Mouse (Mus musculus) thymus, adult 18-20 months (tissue): Measurements from ENCODE around the gene Rhou.

Experiments
- DNase-seq, 2 experiments: peaks; one replicate each; pipeline ENCODE4 v3.0.0; 2022; ENCODE audit warnings: mixed read lengths in 2 of 2

Gene Rhou

GRCm38 (mm10) chr8:123651390-123652098 is 2.2 kb upstream of the Rhou start:
- no peak for DNase-seq

DNA sequence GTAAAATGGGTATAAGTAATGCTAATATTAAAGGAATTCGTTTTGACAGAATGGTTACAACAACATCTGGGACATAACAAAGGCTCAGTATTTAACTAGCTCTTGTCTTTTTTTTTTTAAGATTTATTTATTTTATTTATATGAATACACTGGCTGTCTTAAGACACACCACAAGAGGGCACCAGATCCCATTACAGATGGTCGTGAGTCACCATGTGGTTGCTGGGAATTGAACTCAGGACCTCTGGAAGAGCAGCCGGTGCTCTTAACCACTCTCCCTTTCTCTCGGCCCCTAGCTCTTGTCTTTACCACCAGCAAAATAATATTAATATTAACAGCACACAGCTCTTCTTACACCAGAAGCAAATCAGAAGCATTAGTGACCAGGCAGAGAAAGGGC is 1.1 kb upstream of the Rhou start:
- no peak for DNase-seq

DNA sequence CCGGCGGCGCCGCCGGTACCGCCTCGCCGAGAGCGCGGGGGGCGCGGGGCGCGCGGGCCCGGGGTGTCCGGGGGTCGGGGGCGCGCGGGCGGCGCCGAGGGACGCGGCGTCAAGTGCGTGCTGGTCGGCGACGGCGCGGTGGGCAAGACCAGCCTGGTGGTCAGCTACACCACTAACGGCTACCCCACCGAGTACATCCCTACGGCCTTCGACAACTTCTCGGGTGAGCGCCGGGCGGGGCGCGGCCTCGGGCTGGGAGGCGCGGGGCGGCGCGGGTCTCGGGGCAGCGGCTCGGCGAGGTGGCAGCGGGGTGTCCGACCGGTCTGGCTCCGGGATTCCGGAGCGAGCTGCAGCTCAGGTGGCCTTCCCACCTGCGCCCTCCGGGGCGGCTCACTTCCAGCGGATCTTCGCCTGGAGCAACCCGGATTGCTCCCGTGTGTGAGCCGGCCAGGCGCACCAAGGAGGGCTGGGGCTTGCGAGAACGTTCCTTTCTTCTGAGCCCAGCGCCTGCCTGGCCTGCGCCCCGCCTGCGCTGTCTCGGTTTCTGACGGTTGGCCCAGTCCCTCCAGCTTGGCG is 353 bp downstream of the Rhou start:
- no peak for DNase-seq

- DNase-seq, result no peak
Observed at GRCm38 (mm10) chr8:123654763-123655162, 1.0 kb downstream of the Rhou start.

GRCm38 (mm10) chr8:123655351-123655779 is 1.6 kb downstream of the Rhou start:
- DNase-seq, result no peak

GRCm38 (mm10) chr8:123657826-123658225 is 4.1 kb downstream of the Rhou start:
- DNase-seq, result no peak

- no peak for DNase-seq
Observed at GRCm38 (mm10) chr8:123659469-123660057, 5.8 kb downstream of the Rhou start.

DNA sequence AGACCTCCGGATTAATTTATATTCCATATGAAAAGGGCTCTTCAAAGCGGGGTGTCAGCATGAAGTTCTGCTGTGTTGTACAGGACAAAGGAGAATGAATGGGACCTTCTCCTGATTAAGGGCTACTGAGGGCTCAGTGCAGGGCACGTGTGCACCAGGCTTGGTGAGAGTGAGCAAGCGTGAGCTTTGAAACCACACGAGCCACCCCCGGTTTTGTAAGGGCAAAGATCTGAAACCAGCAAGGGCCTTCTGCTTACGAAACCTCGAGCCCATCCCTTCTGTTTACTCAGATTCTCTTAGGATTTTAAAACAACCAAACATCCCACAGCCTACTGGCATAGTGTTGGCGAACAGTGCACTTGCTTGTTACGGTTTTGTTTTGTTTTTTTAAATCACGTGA is 7.8 kb downstream of the Rhou start:
- no peak for DNase-seq

- DNase-seq, result no peak
Observed at GRCm38 (mm10) chr8:123665580-123665979, 11.9 kb downstream of the Rhou start.

DNA sequence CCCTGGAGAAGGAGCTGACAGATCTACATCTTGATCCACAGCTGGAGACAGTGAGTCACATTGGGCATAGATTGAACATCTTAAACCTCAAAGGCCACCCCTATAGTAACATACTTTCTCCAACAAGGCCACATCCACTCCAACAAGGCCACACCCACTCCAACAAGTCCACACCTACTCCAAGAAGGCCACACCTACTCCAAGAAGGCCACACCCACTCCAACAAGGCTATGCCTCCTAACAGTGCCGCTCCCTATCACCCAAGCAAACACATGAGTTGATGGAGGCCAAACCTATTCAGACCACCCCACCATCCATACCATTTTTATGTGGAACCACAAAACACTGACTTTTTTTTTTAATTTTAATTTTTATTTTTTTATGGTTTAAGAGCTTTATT is 13.1 kb downstream of the Rhou start:
- DNase-seq, result no peak

DNA sequence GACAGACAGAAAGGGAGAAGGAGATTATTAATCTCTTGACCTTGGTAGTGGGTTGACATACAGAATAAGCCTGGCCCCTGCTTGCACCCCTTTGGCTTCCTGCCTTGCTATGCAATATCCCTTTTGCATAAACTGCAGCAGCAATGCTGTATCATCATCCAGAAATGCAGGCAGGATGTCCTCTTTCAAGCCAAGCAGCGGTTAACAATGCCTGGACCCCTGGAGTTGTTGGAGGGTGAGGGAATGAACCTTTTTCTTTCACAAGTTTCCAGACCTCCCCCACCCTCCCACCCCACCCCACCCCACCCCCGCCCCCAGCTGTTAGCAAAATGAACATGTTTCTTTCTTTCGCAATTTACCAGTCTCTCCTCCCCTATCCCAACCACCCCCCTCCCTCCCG is 15.0 kb downstream of the Rhou start:
- no peak for DNase-seq

DNA sequence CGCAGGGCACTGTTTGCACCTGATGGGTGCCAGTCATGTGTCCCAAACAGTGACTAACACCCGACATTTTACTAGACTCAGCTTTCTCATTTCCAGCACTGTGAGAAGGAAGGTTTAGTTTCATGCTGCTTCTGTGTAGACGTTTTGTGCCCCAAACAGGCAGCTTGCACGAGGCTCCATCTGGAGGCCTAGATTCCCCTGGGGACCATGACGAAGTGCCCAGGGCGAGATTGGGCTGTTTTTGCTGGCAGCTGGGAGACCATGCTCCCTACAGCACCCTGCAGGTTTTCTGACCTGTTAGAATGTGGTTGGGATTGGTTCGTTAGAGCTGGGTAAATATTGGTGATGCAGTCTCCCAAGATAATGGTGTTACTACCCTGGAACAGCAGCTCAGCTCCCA is 17.0 kb downstream of the Rhou start:
- no peak for DNase-seq

- no peak for DNase-seq
Observed at GRCm38 (mm10) chr8:123671454-123671853, 17.7 kb downstream of the Rhou start.

- DNase-seq, result no peak
Observed at GRCm38 (mm10) chr8:123672648-123673047, 18.9 kb downstream of the Rhou start.

DNA sequence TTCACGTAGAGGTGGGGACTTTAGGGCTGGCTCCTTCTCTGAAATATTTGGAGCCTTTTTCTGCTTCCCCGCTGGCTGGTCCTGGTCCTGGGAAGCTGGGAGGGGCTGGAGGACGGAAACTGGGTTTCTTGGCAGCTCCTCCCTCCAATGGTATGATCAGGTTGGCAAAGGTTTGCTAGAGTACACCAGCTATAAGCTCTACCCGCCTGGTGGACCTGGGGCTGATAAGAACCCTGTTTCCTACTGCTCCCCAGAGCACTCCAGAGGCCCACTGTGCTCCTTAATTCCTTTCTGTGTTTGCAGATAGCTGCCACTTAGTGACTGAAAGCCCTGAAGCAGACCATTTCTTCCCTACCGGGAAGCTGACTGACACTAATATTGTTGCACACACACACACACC is 21.9 kb downstream of the Rhou start:
- no peak for DNase-seq

- no peak for DNase-seq
Observed at GRCm38 (mm10) chr8:123678390-123678789, 24.7 kb downstream of the Rhou start.

DNA sequence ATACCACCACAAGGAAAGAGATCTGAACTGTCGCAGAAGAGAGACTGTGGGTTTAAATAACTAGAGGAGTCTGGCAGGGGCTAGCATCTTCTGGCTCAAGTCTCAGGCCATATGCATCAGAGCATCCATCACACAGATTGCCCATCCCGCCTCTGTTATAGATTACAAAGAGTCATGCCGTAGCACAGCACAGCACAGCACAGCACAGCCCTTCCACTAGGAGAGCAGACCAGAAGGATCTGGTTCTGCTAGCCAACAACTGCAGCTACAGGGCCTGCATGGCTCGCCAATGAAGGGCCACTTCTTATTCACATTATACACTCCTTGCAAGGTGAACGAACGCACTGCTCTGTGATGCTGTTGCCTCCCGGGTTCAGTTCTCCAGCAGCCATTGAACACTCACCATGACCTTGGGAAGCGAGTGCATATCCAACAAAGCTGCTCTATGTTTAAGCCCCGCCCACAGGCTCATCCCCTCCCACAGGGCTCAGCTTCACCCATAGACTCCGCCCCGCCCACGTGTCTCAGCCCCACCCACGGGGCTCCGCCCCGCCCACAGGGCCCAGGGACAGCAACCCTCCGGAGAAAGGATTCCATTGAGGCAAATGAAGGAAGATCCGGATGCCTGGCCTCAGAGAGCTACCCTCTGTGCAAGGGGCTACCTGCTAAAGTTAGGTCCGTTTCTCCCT is 28.5 kb downstream of the Rhou start:
- DNase-seq, result no peak

DNA sequence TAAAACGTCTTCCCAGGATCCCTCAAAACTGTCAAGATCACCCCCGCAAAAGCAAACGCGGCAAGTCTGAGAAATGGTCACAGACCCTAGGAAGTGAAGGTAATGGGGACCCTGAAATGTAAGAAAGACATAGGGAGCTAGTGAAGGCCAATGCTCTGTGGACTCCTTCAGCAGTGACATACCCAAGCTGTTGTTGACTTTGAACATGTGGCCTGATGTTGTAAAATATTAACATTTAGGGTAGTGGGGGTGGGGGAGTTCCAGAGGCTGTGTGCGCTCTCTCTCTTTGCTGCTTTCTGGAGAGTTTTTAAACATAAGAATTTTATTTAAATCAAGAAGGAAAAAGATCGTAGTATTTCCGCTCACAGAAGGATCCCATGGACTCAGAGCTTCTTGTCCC is 29.6 kb downstream of the Rhou start:
- no peak for DNase-seq

GRCm38 (mm10) chr8:123684806-123685205 is 31.1 kb downstream of the Rhou start:
- no peak for DNase-seq

DNA sequence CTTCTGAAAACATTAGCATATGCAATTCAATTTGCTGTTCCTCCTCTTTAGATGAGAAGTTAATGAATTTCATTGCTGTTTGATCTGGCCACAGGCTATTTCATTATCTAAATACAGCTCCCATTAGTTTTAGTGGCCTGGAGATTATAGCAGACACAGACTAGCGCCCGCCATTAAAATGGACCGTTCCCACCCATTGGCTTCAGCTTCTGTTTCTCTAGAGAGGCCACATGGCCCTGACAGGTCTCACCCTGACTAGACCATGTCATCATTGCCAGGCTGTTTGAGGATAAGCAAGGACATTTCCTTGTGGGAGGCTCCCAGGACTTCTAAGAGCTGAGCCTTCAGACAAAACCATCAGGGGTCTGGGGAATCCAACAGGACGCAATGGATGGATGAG is 31.7 kb downstream of the Rhou start:
- no peak for DNase-seq

DNA sequence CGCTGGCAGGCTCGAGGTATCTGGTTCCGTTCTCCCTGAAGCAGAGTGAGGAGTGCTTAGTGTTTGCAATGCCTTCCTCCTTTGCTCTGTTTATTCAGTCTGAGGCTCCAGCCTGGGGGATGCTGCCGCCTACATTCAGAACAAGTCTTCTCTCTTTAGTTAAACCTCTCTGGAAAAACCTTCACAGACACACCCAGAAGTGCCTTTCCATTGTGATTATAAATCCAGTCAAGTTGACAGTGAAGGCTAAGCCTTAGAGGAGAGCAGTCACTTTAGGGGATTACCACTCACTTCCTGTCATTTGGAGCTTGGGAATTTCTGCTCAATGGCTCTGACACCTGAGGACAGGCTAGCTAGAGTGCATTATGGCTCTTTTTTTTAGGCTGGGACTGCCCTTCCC is 34.1 kb downstream of the Rhou start:
- DNase-seq, result no peak

DNA sequence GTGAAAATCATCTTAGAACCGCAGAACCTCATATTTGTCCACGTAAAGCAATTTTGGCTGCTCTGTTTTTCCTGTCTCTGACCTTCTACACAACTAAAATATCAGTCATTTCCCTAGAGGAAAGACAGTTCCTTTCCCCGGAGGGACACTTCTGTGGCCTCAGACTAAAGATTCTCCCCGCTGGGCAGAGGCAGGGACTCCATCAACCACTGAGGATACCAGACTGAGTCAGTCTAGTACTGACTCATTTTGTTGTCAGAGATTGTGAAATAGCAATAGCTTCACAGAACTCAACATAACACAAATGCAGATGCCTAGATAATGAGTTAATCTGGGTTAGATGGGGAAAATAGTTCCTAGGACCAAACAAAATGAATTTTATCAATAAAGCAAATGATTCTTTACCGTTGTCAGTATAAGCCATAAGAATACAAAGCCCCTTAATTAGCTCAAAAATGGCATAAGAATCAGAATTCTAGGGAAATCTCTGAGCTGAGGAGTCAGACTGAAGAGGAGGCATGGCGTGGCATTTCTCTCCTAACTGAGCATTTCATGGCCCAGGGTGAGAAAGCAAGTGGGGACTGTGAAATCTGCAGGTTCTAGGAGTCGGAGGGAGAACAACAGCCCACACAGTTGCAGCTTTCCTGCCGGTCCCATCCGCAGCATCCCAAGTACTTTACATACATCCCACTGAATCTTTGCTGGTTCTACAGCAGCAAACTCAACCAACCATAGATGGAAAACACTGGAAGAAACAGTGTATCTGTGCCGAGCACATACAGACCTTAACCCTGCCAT is 38.6 kb downstream of the Rhou start:
- DNase-seq, result no peak

- DNase-seq, result no peak
Observed at GRCm38 (mm10) chr8:123696167-123696566, 42.4 kb downstream of the Rhou start.
